Mouse (Mus musculus): Measurements from ENCODE around the gene Fate1. TPM values are rescaled to one million over a fixed set of nuclear protein-coding genes. Genes with fewer than 3 reads are reported as not detected.

Gene Fate1
- polyA plus RNA-seq, 1 experiment from 2014 or later: not detected

GRCm38 (mm10) chrX:71983775-71984174, 11.0 kb downstream of the Fate1 start:
- Histone ChIP-seq H3K4me3 (no peak overlapping the region), H3K27ac (no peak overlapping the region), H3K9ac (no peak overlapping the region), H3K4me1 (no peaks in the 10 kb centered on the region), H3K27me3 (no peaks in the 10 kb centered on the region), H3K9me3 (no peaks in the 10 kb centered on the region), H3K4me2 (replicated peaks) (no peak overlapping the region), H3K36me3 (no peaks in the 10 kb centered on the region)
- WGBS: 92% methylated on average over 1 of the region's 1 CpGs
- ATAC-seq (ENCODE audit: low FRiP score, low read depth): no peak

- no peak within 1 kb of the TSS for H3K9ac ChIP-seq
- H3K4me3 ChIP-seq: no peak within 1 kb of the TSS
- H3K27me3 ChIP-seq: 0 out of 2 replicates have a peak, but pooled peaks cover 3% of the 10 kb centered on the region
- no peak for ATAC-seq (ENCODE audit: low FRiP score, low read depth)
- H3K27ac ChIP-seq: no peak within 1 kb of the TSS
- no peaks in the 10 kb centered on the region for H3K9me3 ChIP-seq
- no peaks in the 10 kb centered on the region for H3K4me1 ChIP-seq
- no peak within 1 kb of the TSS for H3K4me2 ChIP-seq (replicated peaks)
- no peaks in the 10 kb centered on the region for H3K36me3 ChIP-seq
- WGBS: 83% methylated on average over 3 of the region's 3 CpGs
Measured at GRCm38 (mm10) chrX:71991549-71991948, 18.8 kb downstream of the Fate1 start, which contains the start of gene Cnga2. Cnga2 (plus strand) TSS chrX:71991849.

- H3K4me2 ChIP-seq (replicated peaks): no peak overlapping the region
- H3K27ac ChIP-seq: no peak overlapping the region
- no peaks in the 10 kb centered on the region for H3K9me3 ChIP-seq
- no peaks in the 10 kb centered on the region for H3K4me1 ChIP-seq
- no peaks in the 10 kb centered on the region for H3K36me3 ChIP-seq
- peaks cover 3% of the 10 kb centered on the region; the same call in 1 of the 2 replicates for H3K27me3 ChIP-seq
- WGBS: 64% methylated on average over 1 of the region's 1 CpGs
- H3K9ac ChIP-seq: no peak overlapping the region
- ATAC-seq (ENCODE audit: low FRiP score, low read depth): no peak
- H3K4me3 ChIP-seq: no peak overlapping the region
Measured at GRCm38 (mm10) chrX:71995972-71996371, 23.2 kb downstream of the Fate1 start.

GRCm38 (mm10) chrX:72009930-72010329, 37.1 kb downstream of the Fate1 start:
- no peak overlapping the region for H3K9ac ChIP-seq
- H3K4me3 ChIP-seq: no peak overlapping the region
- H3K4me1 ChIP-seq: no peaks in the 10 kb centered on the region
- 0 out of 2 replicates have a peak, but pooled peaks cover 3% of the 10 kb centered on the region for H3K27me3 ChIP-seq
- no peaks in the 10 kb centered on the region for H3K9me3 ChIP-seq
- H3K36me3 ChIP-seq: no peaks in the 10 kb centered on the region
- H3K27ac ChIP-seq: no peak overlapping the region
- ATAC-seq (ENCODE audit: low FRiP score, low read depth): no peak
- no peak overlapping the region for H3K4me2 ChIP-seq (replicated peaks)

GRCm38 (mm10) chrX:72012236-72012635, 39.5 kb downstream of the Fate1 start:
- H3K27ac ChIP-seq: no peak overlapping the region
- ATAC-seq (ENCODE audit: low FRiP score, low read depth): no peak
- no peak overlapping the region for H3K9ac ChIP-seq

GRCm38 (mm10) chrX:72012804-72013203, 40.0 kb downstream of the Fate1 start:
- 25% methylated on average over 3 of the region's 3 CpGs for WGBS
- Histone ChIP-seq H3K4me2 (replicated peaks) (no peak overlapping the region), H3K4me3 (no peak overlapping the region), H3K27ac (no peak overlapping the region), H3K9ac (no peak overlapping the region), H3K9me3 (no peaks in the 10 kb centered on the region), H3K36me3 (no peaks in the 10 kb centered on the region), H3K27me3 (no peaks in the 10 kb centered on the region), H3K4me1 (no peaks in the 10 kb centered on the region)
- no peak for ATAC-seq (ENCODE audit: low FRiP score, low read depth)

More at GRCm38 (mm10) chrX:72012236-72012635, 39.5 kb downstream of the Fate1 start:
- no peak overlapping the region for H3K4me2 ChIP-seq (replicated peaks)
- no peak overlapping the region for H3K4me3 ChIP-seq
- no peaks in the 10 kb centered on the region for H3K9me3 ChIP-seq
- H3K36me3 ChIP-seq: no peaks in the 10 kb centered on the region
- H3K4me1 ChIP-seq: no peaks in the 10 kb centered on the region
- H3K27me3 ChIP-seq: no peaks in the 10 kb centered on the region
- WGBS: 70% methylated on average over 9 of the region's 9 CpGs

- WGBS: 92% methylated on average over 1 of the region's 1 CpGs
- H3K9ac ChIP-seq: no peak overlapping the region
- no peaks in the 10 kb centered on the region for H3K4me1 ChIP-seq
- no peak overlapping the region for H3K27ac ChIP-seq
- H3K4me3 ChIP-seq: no peak overlapping the region
- H3K9me3 ChIP-seq: no peaks in the 10 kb centered on the region
- H3K4me2 ChIP-seq (replicated peaks): no peak overlapping the region
- H3K27me3 ChIP-seq: no peaks in the 10 kb centered on the region
- H3K36me3 ChIP-seq: no peaks in the 10 kb centered on the region
- no peak for ATAC-seq (ENCODE audit: low FRiP score, low read depth)
Measured at GRCm38 (mm10) chrX:72022241-72022640, 49.5 kb downstream of the Fate1 start.

- ATAC-seq (ENCODE audit: low FRiP score, low read depth): no peak
- H3K4me1 ChIP-seq: no peaks in the 10 kb centered on the region
- 35% methylated on average over 10 of the region's 10 CpGs for WGBS
- H3K27me3 ChIP-seq: no peaks in the 10 kb centered on the region
- no peak overlapping the region for H3K9ac ChIP-seq
- H3K4me3 ChIP-seq: no peak overlapping the region
- H3K4me2 ChIP-seq (replicated peaks): no peak overlapping the region
- no peaks in the 10 kb centered on the region for H3K9me3 ChIP-seq
- no peaks in the 10 kb centered on the region for H3K36me3 ChIP-seq
- no peak overlapping the region for H3K27ac ChIP-seq
Measured at GRCm38 (mm10) chrX:72022750-72023398, 50.1 kb downstream of the Fate1 start.

- Histone ChIP-seq H3K27ac (no peak overlapping the region), H3K4me1 (no peaks in the 10 kb centered on the region), H3K4me2 (replicated peaks) (no peak overlapping the region), H3K36me3 (no peaks in the 10 kb centered on the region), H3K9me3 (no peaks in the 10 kb centered on the region), H3K4me3 (no peak overlapping the region), H3K27me3 (no peaks in the 10 kb centered on the region), H3K9ac (no peak overlapping the region)
- WGBS: 74% methylated on average over 3 of the region's 3 CpGs
- ATAC-seq (ENCODE audit: low FRiP score, low read depth): no peak
Measured at GRCm38 (mm10) chrX:72023542-72023941, 50.8 kb downstream of the Fate1 start.

Other genes starting within 250 kb of the Fate1 start
- gene Vma21, start 157.1 kb upstream of the Fate1 start, polyA plus RNA-seq (2015; fragmentation: Nextera tagmentation; extraction: Ambion mirVana): 38.8 and 47.2 TPM in 2 replicates
- gene Gm1141, start 52.0 kb upstream of the Fate1 start, polyA plus RNA-seq (2015; fragmentation: Nextera tagmentation; extraction: Ambion mirVana): not detected in 2 replicates
- 11.6 and 13.0 TPM in 2 replicates for gene Prrg3, start 10.4 kb upstream of the Fate1 start, polyA plus RNA-seq (2015; fragmentation: Nextera tagmentation; extraction: Ambion mirVana)
- gene Cnga2, start 18.9 kb downstream of the Fate1 start, polyA plus RNA-seq (2015; fragmentation: Nextera tagmentation; extraction: Ambion mirVana): 0.06 and 0.19 TPM in 2 replicates
- gene Magea4, start 249.0 kb downstream of the Fate1 start, polyA plus RNA-seq (2015; fragmentation: Nextera tagmentation; extraction: Ambion mirVana): not detected in 2 replicates

Measured in limb, embryonic 13.5 days (tissue).